Comparison of ENCODE assay signal across 8 mouse cellular contexts in genomic region chr3:144723455-144723854, GRCm38 (mm10). TPM values are rescaled to one million over a fixed set of nuclear protein-coding genes. Genes with fewer than 3 reads are reported as not detected.
DNase-seq lines count a peak whose midpoint lies in the region; ATAC-seq lines count a peak whose summit lies in the region.

No protein-coding gene starts in this region.

- WGBS in heart, embryonic 10.5 days, result 40% methylated on average over 4 of the region's 4 CpGs

- peak; percentile 54 to 86 for DNase-seq in heart, adult 18-20 months
- no peak for DNase-seq in heart, embryonic 10.5 days (ENCODE audit: low spot score)
- DNase-seq in A20 (ENCODE audit: low read depth, low spot score) (peak; percentile 49), ZHBTc4 (ENCODE audit: low read depth, low spot score) (peak; percentile 73)
- peak; percentile 70 for DNase-seq in embryo, embryonic 10 days (ENCODE audit: low spot score)
- DNase-seq in kidney, postnatal 14 days, result peak; percentile 64
- peak; percentile 73 for DNase-seq in thymus, postnatal 4 days

- 0 out of 2 replicates have a peak, but pooled peaks have one; percentile 15 for ATAC-seq in megakaryocyte progenitor cell, adult 5-6 weeks (replicated peaks; ENCODE audit: poor library complexity)

- no peak overlapping the region for H3K27ac ChIP-seq in heart, embryonic 10.5 days

- peaks cover 16% of the 10 kb centered on the region for H3K4me1 ChIP-seq in heart, embryonic 10.5 days

- no peak overlapping the region for H3K4me3 ChIP-seq in heart, embryonic 10.5 days

- no peaks in the 10 kb centered on the region for H3K36me3 ChIP-seq in heart, embryonic 10.5 days

- H3K9me3 ChIP-seq in heart, embryonic 10.5 days, result no peaks in the 10 kb centered on the region

- no peaks in the 10 kb centered on the region for H3K27me3 ChIP-seq in heart, embryonic 10.5 days (ENCODE audit: insufficient read depth, poor library complexity, severe bottlenecking)

RNA-seq across cellular contexts. Expression of gene Sh3glb1, which starts 3.3 kb away (rescaled TPM):
- 100 to 1,000 TPM; 360 to 371 TPM for total RNA-seq in heart, adult 18-20 months (2021)
- polyA plus RNA-seq in heart, embryonic 10.5 days (2016; fragmentation: Nextera tagmentation; extraction: Ambion mirVana), result 99.9 and 114 TPM in 2 replicates
- 54.3 and 70.0 TPM in 2 replicates for total RNA-seq in megakaryocyte progenitor cell, adult 5-6 weeks (2015)
- total RNA-seq in megakaryocyte progenitor cell, adult 5-6 weeks (2017), result 25.5 and 30.3 TPM in 2 replicates

RNA-seq across cellular contexts. Expression of gene Clca3a1, which starts 37.3 kb away (rescaled TPM):
- total RNA-seq in heart, adult 18-20 months (2021), result 1 to 10 TPM in 1 of 2 experiments, under 1 TPM in 1; 0.79 to 1.6 TPM
- polyA plus RNA-seq in heart, embryonic 10.5 days (2016; fragmentation: Nextera tagmentation; extraction: Ambion mirVana), result 4.1 and 9.1 TPM in 2 replicates
- total RNA-seq in megakaryocyte progenitor cell, adult 5-6 weeks (2015), result 1.7 and 2.0 TPM in 2 replicates
- 0.92 and 2.3 TPM in 2 replicates for total RNA-seq in megakaryocyte progenitor cell, adult 5-6 weeks (2017)

Comparison
In these comparisons a context has a peak if more than half of its experiments do, and no peak if none do; other contexts are left out.
1. RNA of gene Sh3glb1, which starts 3.3 kb away (total RNA-seq): 360 to 371 TPM in heart, adult 18-20 months; 25.5 to 70.0 TPM in megakaryocyte progenitor cell, adult 5-6 weeks; every median in the first group is over 4 times any median in the second.